Mouse (Mus musculus) hindlimb bud, embryonic 11.5 days (tissue): Measurements from ENCODE around the gene Il4i1.
A peak's percentile ranks its signal among the peaks of the same experiment; 100 is the strongest.

ENCODE experiments used
- DNase-seq: peaks from one replicate; pipeline ENCODE4 v3.0.0-alpha.2; 2012; ENCODE audit warnings: low read depth, low spot score; ENCODE audit errors: extremely low spot score

The Il4i1 gene

GRCm38 (mm10) chr7:44848561-44849415 is 32.6 kb downstream of the Il4i1 start, which contains the start of the genes Akt1s1 and Tbc1d17:
Akt1s1 (plus strand) TSS chr7:44848991.
Tbc1d17 (minus strand) TSS chr7:44849079.
- peak; percentile 98 for DNase-seq

- peak; percentile 79 for DNase-seq
These were observed 33.4 kb downstream of the Il4i1 start for GRCm38 (mm10) chr7:44849416-44850111.

DNA sequence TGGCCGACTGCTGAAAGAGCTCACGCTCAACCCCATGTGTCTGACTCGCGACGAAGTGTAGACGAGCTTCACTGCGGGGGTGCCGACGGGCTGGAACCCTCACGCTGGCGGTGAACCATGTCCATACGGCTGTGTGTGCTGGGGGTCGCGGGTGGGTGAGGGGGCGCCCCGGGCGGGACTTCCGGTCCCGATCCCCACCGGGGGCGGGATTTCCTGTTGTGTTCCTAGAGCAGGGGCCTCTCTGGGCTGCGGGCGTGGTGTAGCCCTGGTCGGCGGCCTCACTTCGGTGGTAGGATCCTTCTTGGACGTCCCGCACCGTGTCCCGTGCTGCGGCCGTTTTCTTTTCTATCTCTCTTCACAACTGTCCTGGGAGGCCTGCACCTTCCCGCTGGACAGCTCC is 34.0 kb downstream of the Il4i1 start:
- DNase-seq, result no peak

DNA sequence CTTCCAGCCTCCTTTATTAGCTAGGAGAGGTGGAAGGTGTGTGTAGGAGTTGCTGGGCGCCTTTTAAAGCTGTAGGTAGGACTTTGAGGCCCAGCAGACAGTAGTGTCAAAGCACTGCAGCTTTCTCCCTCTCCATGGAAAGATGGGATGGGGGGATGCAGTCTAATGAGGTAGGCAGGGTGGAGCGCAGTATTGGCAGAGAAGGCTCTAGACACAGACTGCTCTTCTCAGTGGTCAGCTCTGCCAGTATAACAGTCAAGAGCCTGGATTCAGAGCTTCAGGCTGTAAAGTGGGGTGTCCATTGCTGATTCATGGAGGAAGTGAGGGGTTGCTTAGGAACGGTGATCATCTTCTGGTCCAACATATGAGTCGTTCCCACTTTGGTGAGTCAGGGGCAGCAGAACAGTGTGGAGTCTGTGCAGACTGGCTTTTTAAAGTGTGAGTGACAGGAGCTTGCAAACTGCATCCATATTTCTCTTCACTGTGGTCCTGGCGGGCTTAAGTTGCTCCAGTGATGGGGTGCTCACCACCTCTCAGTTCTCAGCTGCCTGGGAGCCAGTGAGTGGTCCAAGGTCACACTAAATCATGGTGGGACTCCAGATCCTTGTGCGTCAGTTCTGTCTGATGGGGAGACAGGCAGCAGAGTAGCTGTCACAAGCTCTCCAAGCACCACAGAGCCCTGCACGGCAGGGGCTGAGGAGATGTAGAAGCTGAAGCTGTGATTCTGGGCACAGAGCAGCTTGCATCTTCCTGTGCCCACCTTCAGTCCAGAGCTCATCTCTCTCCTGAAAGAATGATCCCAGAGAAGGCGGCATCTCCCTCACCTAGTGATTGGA is 34.8 kb downstream of the Il4i1 start:
- no peak for DNase-seq

- no peak for DNase-seq
These were observed 35.5 kb downstream of the Il4i1 start for GRCm38 (mm10) chr7:44851625-44852234.

- DNase-seq, result no peak
These were observed 36.3 kb downstream of the Il4i1 start for GRCm38 (mm10) chr7:44852259-44853027.

DNA sequence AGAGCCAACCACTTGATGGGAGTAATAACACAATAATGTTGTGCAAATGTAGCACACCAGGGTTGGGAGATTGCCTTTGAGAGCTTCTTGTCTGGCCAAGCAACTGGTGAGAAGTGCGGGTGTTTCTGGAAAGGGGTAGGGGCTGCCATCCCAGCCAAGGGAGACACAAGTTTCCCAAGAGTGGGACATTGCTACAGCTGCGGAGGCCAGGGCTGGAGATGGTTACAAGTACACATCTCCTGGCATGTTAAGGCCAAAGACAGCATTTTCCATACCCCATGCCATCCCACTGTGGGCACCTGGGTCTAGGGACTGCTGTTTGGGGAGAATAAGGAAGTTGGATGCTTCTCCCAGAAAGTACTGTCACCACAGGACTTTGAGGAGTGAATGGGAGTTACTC is 36.9 kb downstream of the Il4i1 start:
- no peak for DNase-seq

DNA sequence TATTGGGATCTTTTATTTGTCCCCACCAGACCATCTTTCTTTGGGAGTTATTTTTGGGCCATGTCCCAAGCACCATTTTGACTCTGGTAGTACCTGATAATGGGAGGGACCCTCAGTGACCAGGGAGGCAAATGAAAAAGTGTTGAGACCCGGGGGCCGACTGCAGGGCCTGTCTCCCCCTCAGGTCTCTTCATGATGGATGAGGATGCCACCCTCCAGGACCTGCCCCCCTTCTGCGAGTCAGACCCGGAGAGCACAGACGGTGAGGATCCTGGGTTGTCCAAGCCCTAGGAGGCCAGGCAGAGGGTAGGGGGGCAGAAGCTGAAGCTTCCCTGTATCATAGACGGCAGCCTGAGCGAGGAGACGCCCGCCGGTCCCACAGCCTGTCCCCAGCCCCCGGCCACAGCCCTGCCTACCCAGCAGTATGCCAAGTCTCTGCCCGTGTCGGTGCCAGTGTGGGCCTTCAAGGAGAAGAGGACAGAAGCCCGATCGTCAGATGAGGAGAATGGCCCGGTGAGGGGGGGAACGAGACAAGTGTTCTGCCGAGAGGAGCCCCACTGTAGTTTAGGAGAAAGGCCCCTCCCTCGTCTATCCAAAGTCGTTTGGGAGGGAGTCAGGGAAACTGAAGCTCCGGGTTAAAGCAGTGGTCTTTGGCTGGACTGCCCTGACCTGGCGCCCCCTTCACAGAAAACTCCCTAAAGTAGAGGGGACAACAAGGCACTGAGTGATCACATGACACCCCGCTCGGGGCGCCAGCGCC is 37.6 kb downstream of the Il4i1 start:
- DNase-seq, result no peak

DNA sequence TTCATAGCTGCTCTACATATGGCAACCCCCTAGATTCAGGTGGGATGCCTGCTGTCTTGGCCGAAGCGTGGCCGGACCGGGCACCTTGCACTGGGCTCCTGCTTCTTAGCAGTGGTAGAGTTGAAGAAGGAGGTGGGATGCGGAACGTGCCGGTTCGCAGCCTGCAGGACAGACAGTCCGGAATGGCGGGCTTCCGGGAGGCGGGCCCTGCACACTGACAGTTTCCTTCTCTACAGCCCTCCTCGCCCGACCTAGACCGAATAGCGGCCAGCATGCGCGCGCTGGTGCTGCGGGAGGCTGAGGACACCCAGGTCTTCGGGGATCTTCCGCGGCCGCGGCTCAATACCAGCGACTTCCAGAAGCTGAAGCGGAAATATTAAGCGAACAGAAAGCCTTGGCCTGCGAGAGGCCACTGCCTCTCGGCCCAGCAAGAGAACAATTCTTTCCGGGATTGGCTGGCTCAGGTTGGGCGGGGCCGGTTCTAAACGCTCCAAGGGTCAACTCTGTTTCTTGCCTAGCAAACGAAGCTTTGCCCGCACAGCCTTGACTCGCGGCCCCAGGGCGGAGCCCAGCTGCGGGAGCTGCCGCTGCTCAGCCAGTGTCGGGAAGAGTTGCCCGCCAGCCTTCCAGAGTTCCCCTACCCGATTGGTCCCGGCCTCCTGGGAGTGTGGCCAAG is 38.3 kb downstream of the Il4i1 start:
- no peak for DNase-seq

DNA sequence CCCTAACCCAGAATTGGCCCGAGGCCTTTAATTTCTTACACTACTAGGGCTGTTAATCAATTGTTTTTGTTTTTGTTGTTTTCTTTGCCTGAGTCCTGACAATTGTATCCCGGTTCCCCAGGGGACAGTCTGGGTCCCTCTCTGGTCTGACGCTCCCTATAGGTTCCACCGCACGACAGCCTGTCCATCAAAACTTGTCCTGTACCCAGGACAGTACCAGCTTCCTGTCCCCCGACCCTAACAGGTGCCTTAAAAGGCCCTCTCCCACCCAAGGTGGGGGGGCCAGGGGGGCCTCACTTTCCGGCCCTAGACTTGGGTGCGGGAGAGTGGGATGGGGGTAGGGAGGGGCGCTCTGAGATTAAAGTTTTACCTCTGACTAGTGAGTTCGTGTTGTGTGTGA is 38.8 kb downstream of the Il4i1 start:
- DNase-seq, result no peak

GRCm38 (mm10) chr7:44856265-44856916 is 40.2 kb downstream of the Il4i1 start:
- no peak for DNase-seq

- DNase-seq, result peak; percentile 67
These were observed 40.9 kb downstream of the Il4i1 start, which contains the start of gene Pnkp for GRCm38 (mm10) chr7:44857042-44857552. Pnkp (plus strand) TSS chr7:44857139.

DNA sequence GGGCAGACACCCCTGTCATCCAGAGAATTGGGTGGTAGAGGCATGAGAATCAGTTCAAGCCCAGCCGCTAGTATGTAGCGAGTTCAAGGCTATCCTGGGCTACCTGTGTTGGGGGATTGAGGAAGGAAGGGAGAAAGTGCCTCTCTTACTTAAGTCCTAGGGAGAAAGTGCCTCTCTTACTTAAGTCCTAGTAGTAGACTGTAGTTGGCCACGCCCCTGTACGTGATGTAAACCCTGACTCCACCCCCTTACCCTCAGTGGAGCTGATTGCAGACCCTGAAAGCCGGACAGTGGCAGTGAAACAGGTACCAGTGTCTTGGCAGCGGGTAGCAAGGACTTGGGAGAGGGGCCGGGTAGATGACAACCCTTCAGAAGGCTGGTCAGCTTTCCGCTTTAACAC is 41.7 kb downstream of the Il4i1 start:
- DNase-seq, result no peak

GRCm38 (mm10) chr7:44859896-44860295 is 43.7 kb downstream of the Il4i1 start:
- no peak for DNase-seq

DNA sequence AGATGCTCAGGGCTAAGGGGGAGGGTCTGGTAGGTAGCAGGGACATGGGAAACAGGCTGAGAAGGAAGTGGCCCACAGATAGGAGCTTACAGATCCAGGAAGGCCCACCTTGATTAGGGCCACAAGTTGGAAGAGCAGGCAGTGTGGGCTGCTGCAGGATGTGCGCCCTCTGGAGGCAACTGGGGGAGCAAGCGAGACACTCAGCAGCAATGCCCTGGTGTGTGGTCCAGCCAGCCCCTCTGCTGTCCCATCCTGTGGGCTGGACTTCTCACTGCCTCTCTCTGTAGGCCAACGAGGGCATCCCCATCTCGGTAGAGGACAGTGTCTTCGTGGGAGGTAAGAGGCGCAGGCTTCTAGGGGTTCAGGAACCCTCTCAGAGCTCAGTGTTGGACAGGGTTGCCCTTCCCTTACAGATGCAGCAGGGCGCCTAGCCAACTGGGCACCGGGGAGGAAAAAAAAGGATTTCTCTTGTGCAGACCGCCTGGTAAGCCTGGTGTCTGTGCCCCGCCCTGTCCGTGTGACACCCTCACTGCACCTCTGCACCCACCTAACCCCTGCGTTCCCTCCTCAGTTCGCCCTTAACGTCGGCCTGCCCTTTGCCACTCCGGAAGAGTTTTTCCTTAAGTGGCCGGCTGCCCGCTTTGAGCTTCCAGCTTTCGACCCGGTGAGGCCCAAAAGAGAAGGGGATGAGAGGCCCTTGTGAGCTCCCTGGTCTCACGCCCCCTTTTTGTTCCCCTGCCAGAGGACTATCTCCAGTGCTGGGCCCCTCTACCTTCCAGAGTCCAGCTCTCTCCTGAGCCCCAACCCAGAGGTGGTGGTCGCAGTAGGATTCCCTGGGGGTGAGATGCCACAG is 44.6 kb downstream of the Il4i1 start:
- DNase-seq, result no peak

DNA sequence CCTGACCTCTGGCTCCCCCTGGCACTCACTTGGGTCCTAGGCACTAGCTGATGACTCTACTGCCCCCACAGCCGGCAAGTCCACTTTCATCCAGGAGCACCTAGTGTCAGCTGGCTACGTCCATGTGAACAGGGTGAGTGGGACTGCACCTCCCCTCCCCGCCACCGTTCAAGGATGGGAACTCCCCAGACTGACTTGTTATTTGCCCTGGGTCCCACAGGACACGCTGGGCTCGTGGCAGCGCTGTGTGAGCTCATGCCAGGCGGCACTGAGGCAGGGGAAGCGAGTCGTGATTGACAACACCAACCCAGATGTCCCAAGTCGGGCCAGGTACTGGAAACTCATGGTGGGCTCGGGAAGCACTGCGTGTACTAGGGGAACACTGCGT is 45.2 kb downstream of the Il4i1 start:
- no peak for DNase-seq

GRCm38 (mm10) chr7:44862434-44862833 is 46.2 kb downstream of the Il4i1 start:
- DNase-seq, result no peak
